Mouse (Mus musculus): Measurements from ENCODE around the gene Nfe2l3. TPM values are rescaled to one million over a fixed set of nuclear protein-coding genes. Genes with fewer than 3 reads are reported as not detected.
A peak's percentile ranks its signal among the peaks of the same experiment; 100 is the strongest.
"Not testable (repeated sequence)": the region's sequence is repeated elsewhere in the genome, so short reads cannot be mapped to it uniquely, and the experiment has no call there.

The Nfe2l3 gene
- total and polyA plus RNA-seq, 2 experiments from 2014 or later: 11.4 to 15.0 TPM

- ATAC-seq (no peak), DNase-seq (no peak)
- H3K4me1 ChIP-seq (ENCODE audit: insufficient read depth): peaks cover 18% of the 10 kb centered on the region
- WGBS: 7% methylated on average over 3 of the region's 3 CpGs
- H3K27me3 ChIP-seq (ENCODE audit: insufficient read depth, low read length): no peaks in the 10 kb centered on the region
- H3K9me3 ChIP-seq (ENCODE audit: low read length): no peaks in the 10 kb centered on the region
- H3K36me3 ChIP-seq (ENCODE audit: insufficient read depth): peaks cover 22% of the 10 kb centered on the region
- peak overlapping the region; percentile 98; the same call in 1 of the 2 replicates for H3K9ac ChIP-seq
- TF ChIP-seq CTCF (IDR thresholded peaks at IDR 0.05; ENCODE audit: low read depth): no peak
- no peak overlapping the region for H3K27ac ChIP-seq (ENCODE audit: low read depth, low read length)
- H3K4me2 ChIP-seq (ENCODE audit: low read depth): peak overlapping the region; percentile 46
- H3K4me3 ChIP-seq (ENCODE audit: low read depth, low read length): peak overlapping the region; percentile 90
Measured at GRCm38 (mm10) chr6:51471782-51472181, 39.3 kb downstream of the Nfe2l3 start.

GRCm38 (mm10) chr6:51472213-51472612 is 39.7 kb downstream of the Nfe2l3 start:
- H3K27ac ChIP-seq (ENCODE audit: low read depth, low read length): no peak overlapping the region
- H3K27me3 ChIP-seq (ENCODE audit: insufficient read depth, low read length): no peaks in the 10 kb centered on the region
- H3K4me2 ChIP-seq (ENCODE audit: low read depth): peak overlapping the region; percentile 46
- H3K9me3 ChIP-seq (ENCODE audit: low read length): no peaks in the 10 kb centered on the region
- peaks cover 14% of the 10 kb centered on the region; the same call in 1 of the 2 replicates for H3K4me1 ChIP-seq (ENCODE audit: insufficient read depth)
- H3K4me3 ChIP-seq (ENCODE audit: low read depth, low read length): peak overlapping the region; percentile 90
- ATAC-seq (no peak), DNase-seq (no peak)
- peaks cover 23% of the 10 kb centered on the region for H3K36me3 ChIP-seq (ENCODE audit: insufficient read depth)
- H3K9ac ChIP-seq: peak overlapping the region; percentile 98; the same call in 1 of the 2 replicates
- TF ChIP-seq CTCF (IDR thresholded peaks at IDR 0.05; ENCODE audit: low read depth): no peak
- 29% methylated on average over 4 of the region's 4 CpGs for WGBS

GRCm38 (mm10) chr6:51479136-51479731 is 46.8 kb downstream of the Nfe2l3 start:
- no peaks in the 10 kb centered on the region for H3K4me1 ChIP-seq (ENCODE audit: insufficient read depth)
- no peak overlapping the region for H3K4me2 ChIP-seq (ENCODE audit: low read depth)
- no peaks in the 10 kb centered on the region for H3K9me3 ChIP-seq (ENCODE audit: low read length)
- H3K4me3 ChIP-seq (ENCODE audit: low read depth, low read length): no peak overlapping the region
- no peak overlapping the region for H3K27ac ChIP-seq (ENCODE audit: low read depth, low read length)
- no peaks in the 10 kb centered on the region for H3K27me3 ChIP-seq (ENCODE audit: insufficient read depth, low read length)
- no peak overlapping the region for H3K9ac ChIP-seq
- ATAC-seq (no peak), DNase-seq (no peak)
- peaks cover 67% of the 10 kb centered on the region for H3K36me3 ChIP-seq (ENCODE audit: insufficient read depth)
- TF ChIP-seq CTCF (IDR thresholded peaks at IDR 0.05; ENCODE audit: low read depth): no peak
- WGBS: 91% methylated on average over 4 of the region's 4 CpGs

GRCm38 (mm10) chr6:51481548-51481947 is 49.1 kb downstream of the Nfe2l3 start:
- Histone ChIP-seq H3K27ac (ENCODE audit: low read depth, low read length) (no peak overlapping the region), H3K4me1 (ENCODE audit: insufficient read depth) (no peaks in the 10 kb centered on the region), H3K4me3 (ENCODE audit: low read depth, low read length) (no peak overlapping the region), H3K27me3 (ENCODE audit: insufficient read depth, low read length) (no peaks in the 10 kb centered on the region), H3K9me3 (ENCODE audit: low read length) (no peaks in the 10 kb centered on the region), H3K4me2 (ENCODE audit: low read depth) (no peak overlapping the region), H3K36me3 (ENCODE audit: insufficient read depth) (peaks cover 59% of the 10 kb centered on the region), H3K9ac (no peak overlapping the region)
- WGBS: 90% methylated on average over 8 of the region's 8 CpGs
- no peak for ATAC-seq
- DNase-seq: no peak
- no peak for TF ChIP-seq CTCF (IDR thresholded peaks at IDR 0.05; ENCODE audit: low read depth)

- ATAC-seq (no peak; the same call in 1 of the 2 replicates), DNase-seq (no peak)
- no peak overlapping the region for H3K27ac ChIP-seq (ENCODE audit: low read depth, low read length)
- peaks cover 43% of the 10 kb centered on the region for H3K36me3 ChIP-seq (ENCODE audit: insufficient read depth)
- no peaks in the 10 kb centered on the region for H3K4me1 ChIP-seq (ENCODE audit: insufficient read depth)
- H3K9ac ChIP-seq: no peak overlapping the region
- no peaks in the 10 kb centered on the region for H3K9me3 ChIP-seq (ENCODE audit: low read length)
- 90% methylated on average over 3 of the region's 3 CpGs for WGBS
- no peak for TF ChIP-seq CTCF (IDR thresholded peaks at IDR 0.05; ENCODE audit: low read depth)
- no peaks in the 10 kb centered on the region for H3K27me3 ChIP-seq (ENCODE audit: insufficient read depth, low read length)
- no peak overlapping the region for H3K4me3 ChIP-seq (ENCODE audit: low read depth, low read length)
- H3K4me2 ChIP-seq (ENCODE audit: low read depth): no peak overlapping the region
Measured at GRCm38 (mm10) chr6:51483861-51484260, 51.4 kb downstream of the Nfe2l3 start.

- not testable (repeated sequence) for ATAC-seq; H3K4me3 ChIP-seq (ENCODE audit: low read depth, low read length); DNase-seq; H3K27ac ChIP-seq (ENCODE audit: low read depth, low read length); H3K4me2 ChIP-seq (ENCODE audit: low read depth); H3K9ac ChIP-seq; H3K4me1 ChIP-seq (ENCODE audit: insufficient read depth); H3K27me3 ChIP-seq (ENCODE audit: insufficient read depth, low read length); H3K9me3 ChIP-seq (ENCODE audit: low read length)
- peaks cover 36% of the 10 kb centered on the region for H3K36me3 ChIP-seq (ENCODE audit: insufficient read depth)
- peak; percentile 23; the same call in 1 of the 2 replicates for TF ChIP-seq CTCF (IDR thresholded peaks at IDR 0.05; ENCODE audit: low read depth)
- WGBS: 86% methylated on average over 8 of the region's 8 CpGs
Measured at GRCm38 (mm10) chr6:51484556-51484955, 52.1 kb downstream of the Nfe2l3 start.

GRCm38 (mm10) chr6:51485646-51486045 is 53.2 kb downstream of the Nfe2l3 start:
- Histone ChIP-seq H3K4me3 (ENCODE audit: low read depth, low read length) (no peak overlapping the region), H3K9me3 (ENCODE audit: low read length) (no peaks in the 10 kb centered on the region), H3K27ac (ENCODE audit: low read depth, low read length) (no peak overlapping the region), H3K4me2 (ENCODE audit: low read depth) (no peak overlapping the region), H3K4me1 (ENCODE audit: insufficient read depth) (no peaks in the 10 kb centered on the region), H3K27me3 (ENCODE audit: insufficient read depth, low read length) (no peaks in the 10 kb centered on the region), H3K36me3 (ENCODE audit: insufficient read depth) (peaks cover 25% of the 10 kb centered on the region), H3K9ac (no peak overlapping the region)
- DNase-seq: no peak
- TF ChIP-seq CTCF (IDR thresholded peaks at IDR 0.05; ENCODE audit: low read depth): no peak
- ATAC-seq: no peak
- WGBS: 60% methylated on average over 2 of the region's 2 CpGs

Data from forebrain, postnatal 0 days (tissue).